In genomic region chr7:35258294-35258693, GRCm38 (mm10) we compare ENCODE assay signal across 17 mouse cellular contexts. TPM values are rescaled to one million over a fixed set of nuclear protein-coding genes. Genes with fewer than 3 reads are reported as not detected.
DNase-seq lines count a peak whose midpoint lies in the region; ATAC-seq and TF ChIP-seq lines count a peak whose summit lies in the region.
"Had no signal": no experiment of that assay in that cellular context is flagged by ENCODE, and none has a peak within 500 bp of the region (broad histone marks: within the 10 kb centered on the region; RNA-seq: fewer than 3 reads in every experiment).

No protein-coding gene starts in this region.

- TF ChIP-seq POLR2A in kidney, adult 2 months (IDR thresholded peaks at IDR 0.05; ENCODE audit: low read depth, low read length), result no peak

- DNase-seq in cerebellum, postnatal 14 days, result peak; percentile 33 to 41
- DNase-seq in cerebellum, adult 8-10 months, result no peak
- DNase-seq in kidney, adult 2 months, result peak; percentile 14
- DNase-seq in left cerebral cortex, postnatal 4 days, result peak; percentile 40
- DNase-seq in left cerebral cortex, adult 11 months (ENCODE audit: low spot score), result no peak
- peak; percentile 18 for DNase-seq in lung, postnatal 0 days (ENCODE audit: low spot score)
- DNase-seq in lung, postnatal 36 days, result no peak
- DNase-seq: adrenal gland, adult 8-10 months; cerebellum, adult 9-10 months; gastrocnemius, postnatal 36 days; heart, adult 11 months had no signal

- no peak overlapping the region for H3K9ac ChIP-seq in kidney, embryonic 14.5 days (ENCODE audit: low read depth, low read length)
- no peak overlapping the region for H3K9ac ChIP-seq in lung, postnatal 0 days (replicated peaks; ENCODE audit: low read depth)
- H3K9ac ChIP-seq: forebrain, embryonic 15.5 days; hindbrain, embryonic 15.5 days had no signal

- TF ChIP-seq CTCF in kidney, adult 2 months (conservative IDR thresholded peaks at IDR 0.05; ENCODE audit: insufficient read depth, insufficient read length, low read depth, low read length), result no peak
- TF ChIP-seq CTCF in lung, postnatal 0 days (IDR thresholded peaks at IDR 0.05), result no peak

- H3K4me1 ChIP-seq in kidney, adult 2 months (ENCODE audit: control insufficient read depth, insufficient read depth, low read length), result no peaks in the 10 kb centered on the region
- no peaks in the 10 kb centered on the region for H3K4me1 ChIP-seq in kidney, embryonic 14.5 days (ENCODE audit: control insufficient read depth, insufficient read depth, low read length)
- no peaks in the 10 kb centered on the region for H3K4me1 ChIP-seq in lung, postnatal 0 days (ENCODE audit: insufficient read depth, low read depth, low read length)
- H3K4me1 ChIP-seq: forebrain, embryonic 15.5 days; heart, embryonic 10.5 days; hindbrain, embryonic 15.5 days had no signal

- 40% methylated on average over 7 of the region's 7 CpGs for WGBS in kidney, adult 2 months
- 47% methylated on average over 7 of the region's 7 CpGs for WGBS in kidney, embryonic 14.5 days
- WGBS in lung, postnatal 0 days, result 40% methylated on average over 7 of the region's 7 CpGs

- H3K4me3 ChIP-seq in kidney, adult 2 months (ENCODE audit: insufficient read depth, low read depth, low read length), result no peak overlapping the region
- no peak overlapping the region for H3K4me3 ChIP-seq in kidney, embryonic 14.5 days (ENCODE audit: low read length)
- H3K4me3 ChIP-seq in lung, postnatal 0 days (ENCODE audit: low read depth, low read length), result no peak overlapping the region
- H3K4me3 ChIP-seq: forebrain, embryonic 15.5 days; heart, embryonic 10.5 days; hindbrain, embryonic 15.5 days had no signal

- no peak for ATAC-seq in kidney, embryonic 14.5 days (ENCODE audit: low FRiP score, low TSS enrichment)
- peak; percentile 11; the same call in 1 of the 2 replicates for ATAC-seq in lung, postnatal 0 days
- ATAC-seq: activated CD4-positive, CD25-positive, alpha-beta regulatory T cell, adult 4 months; forebrain, embryonic 15.5 days had no signal

- H3K9me3 ChIP-seq in kidney, embryonic 14.5 days (ENCODE audit: control insufficient read depth, low read length), result no peaks in the 10 kb centered on the region
- no peaks in the 10 kb centered on the region for H3K9me3 ChIP-seq in lung, postnatal 0 days (ENCODE audit: low read length)
- H3K9me3 ChIP-seq: forebrain, embryonic 15.5 days; heart, embryonic 10.5 days; hindbrain, embryonic 15.5 days had no signal

- H3K27ac ChIP-seq in kidney, adult 2 months (ENCODE audit: insufficient read depth, low read depth, low read length), result no peak overlapping the region
- H3K27ac ChIP-seq in kidney, embryonic 14.5 days (ENCODE audit: low read depth, low read length), result no peak overlapping the region
- H3K27ac ChIP-seq in lung, postnatal 0 days (ENCODE audit: low read length), result no peak overlapping the region
- H3K27ac ChIP-seq: forebrain, embryonic 15.5 days; heart, embryonic 10.5 days; hindbrain, embryonic 15.5 days had no signal

- no peak for TF ChIP-seq EP300 in lung, postnatal 0 days (IDR thresholded peaks at IDR 0.05)

- intact Hi-C loops in left cerebral cortex, postnatal 4 days (cut with DNase I), result loop anchor here (10.0 kb wide), 1 partner anchor 73 kb away; the partner anchor contains the start of gene Slc7a10

- H3K27me3 ChIP-seq in kidney, adult 2 months (replicated peaks; ENCODE audit: control insufficient read depth, insufficient read depth, low read length), result no peaks in the 10 kb centered on the region
- H3K27me3 ChIP-seq in kidney, embryonic 14.5 days (ENCODE audit: control insufficient read depth, insufficient read depth, low read length), result no peaks in the 10 kb centered on the region
- H3K27me3 ChIP-seq in lung, postnatal 0 days (replicated peaks; ENCODE audit: insufficient read depth, low read length), result no peaks in the 10 kb centered on the region
- H3K27me3 ChIP-seq: forebrain, embryonic 15.5 days; hindbrain, embryonic 15.5 days had no signal

- H3K36me3 ChIP-seq in kidney, adult 2 months (ENCODE audit: control insufficient read depth, insufficient read depth, low read length), result no peaks in the 10 kb centered on the region
- H3K36me3 ChIP-seq in kidney, embryonic 14.5 days (ENCODE audit: control insufficient read depth, insufficient read depth, low read length), result no peaks in the 10 kb centered on the region
- H3K36me3 ChIP-seq in lung, postnatal 0 days (ENCODE audit: insufficient read depth, low read length), result no peaks in the 10 kb centered on the region
- H3K36me3 ChIP-seq: forebrain, embryonic 15.5 days; heart, embryonic 10.5 days; hindbrain, embryonic 15.5 days had no signal

- no peak overlapping the region for H3K4me2 ChIP-seq in kidney, embryonic 14.5 days (replicated peaks; ENCODE audit: low read depth, low read length)
- H3K4me2 ChIP-seq in lung, postnatal 0 days (replicated peaks; ENCODE audit: low read depth, low read length), result no peak overlapping the region
- H3K4me2 ChIP-seq: forebrain, embryonic 15.5 days; hindbrain, embryonic 15.5 days had no signal

RNA-seq across cellular contexts. Expression of gene Lrp3, which starts 43.0 kb away (rescaled TPM):
- 19.7 and 22.6 TPM in 2 replicates for polyA plus RNA-seq in kidney, adult 2 months (2012; rRNA removed)
- polyA plus RNA-seq in kidney, embryonic 14.5 days (2014; fragmentation: Nextera tagmentation; extraction: Ambion mirVana), result 7.6 and 9.7 TPM in 2 replicates
- total RNA-seq in left cerebral cortex, postnatal 4 days (2021), result 100 to 1,000 TPM; 102 to 107 TPM
- 6.6 and 8.5 TPM in 2 replicates for polyA plus RNA-seq in lung, postnatal 0 days (2015; fragmentation: Nextera tagmentation; extraction: Ambion mirVana)
- total RNA-seq: CH12.LX had no signal

RNA-seq across cellular contexts. Expression of gene Gpatch1, which starts 59.9 kb away (rescaled TPM):
- polyA plus RNA-seq in kidney, adult 2 months (2012; rRNA removed), result 4.2 and 5.3 TPM in 2 replicates
- polyA plus RNA-seq in kidney, embryonic 14.5 days (2014; fragmentation: Nextera tagmentation; extraction: Ambion mirVana), result 13.7 and 20.5 TPM in 2 replicates
- total RNA-seq in left cerebral cortex, postnatal 4 days (2021), result 10 to 100 TPM; 26.7 to 31.7 TPM
- 12.9 and 13.6 TPM in 2 replicates for polyA plus RNA-seq in lung, postnatal 0 days (2015; fragmentation: Nextera tagmentation; extraction: Ambion mirVana)

Comparison
In these comparisons a context has a peak if more than half of its experiments do, and no peak if none do; other contexts are left out.
1. DNase-seq: peak in cerebellum, postnatal 14 days (2 of 2), kidney, adult 2 months (single experiment), left cerebral cortex, postnatal 4 days (single experiment) and lung, postnatal 0 days (single experiment); none in cerebellum, adult 8-10 months (single experiment), left cerebral cortex, adult 11 months (single experiment) and lung, postnatal 36 days (single experiment).